21 mouse cellular contexts compared by ENCODE assay signal in the genomic region with DNA sequence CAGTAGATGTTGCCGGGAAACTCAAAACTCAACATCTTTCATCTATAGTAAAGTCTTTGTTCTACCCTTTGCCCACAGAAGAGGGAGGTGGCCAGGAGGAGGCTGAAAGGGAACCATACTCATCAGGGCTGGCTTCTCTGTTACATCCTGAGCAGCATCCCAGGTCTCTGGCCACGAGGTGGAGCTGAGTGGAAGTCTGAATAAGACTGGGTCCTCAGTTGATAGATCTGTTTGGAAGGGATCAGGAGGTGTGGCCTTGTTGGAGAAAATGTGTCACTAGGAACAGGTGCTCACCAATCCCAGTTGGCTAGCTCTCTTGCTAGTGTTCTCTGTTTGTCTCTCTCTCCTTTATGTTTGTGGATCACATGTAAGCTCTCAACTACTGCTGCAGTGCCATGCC. TPM values are rescaled to one million over a fixed set of nuclear protein-coding genes. Genes with fewer than 3 reads are reported as not detected.
A peak's percentile ranks its signal among the peaks of the same experiment; 100 is the strongest.
DNase-seq lines count a peak whose midpoint lies in the region; ATAC-seq and TF ChIP-seq lines count a peak whose summit lies in the region.
"Had no signal": no experiment of that assay in that cellular context is flagged by ENCODE, and none has a peak within 500 bp of the region (broad histone marks: within the 10 kb centered on the region; RNA-seq: fewer than 3 reads in every experiment).

No protein-coding gene starts in this region.

- H3K4me1 ChIP-seq in liver, embryonic 13.5 days (replicated peaks), result peaks cover 100% of the 10 kb centered on the region

- WGBS in liver, embryonic 13.5 days (ENCODE audit: insufficient replicate concordance), result 67% methylated on average over 2 of the region's 2 CpGs

- no peak for DNase-seq in layer of hippocampus, adult 2 months (ENCODE audit: low spot score in 2 of 2)
- DNase-seq in layer of hippocampus, adult 9-10 months (ENCODE audit: low spot score), result no peak
- peak; percentile 57 for DNase-seq in R1 (ENCODE audit: low read depth, low spot score)
- no peak for DNase-seq in liver, embryonic 13.5 days
- no peak for DNase-seq in MN1 (ENCODE audit: low spot score)
- DNase-seq in gastrocnemius, adult 8-10 months (ENCODE audit: low spot score in 2 of 2), result no peak
- DNase-seq: adrenal gland, adult 8-10 months; cerebellum, adult 11 months; cerebellum, adult 8-10 months; cerebellum, postnatal 14 days; embryo, embryonic 11 days; gastrocnemius, postnatal 14 days; heart, adult 2 months; heart, postnatal 36 days had no signal

- no peak overlapping the region for H3K27ac ChIP-seq in layer of hippocampus, adult 2 months
- H3K27ac ChIP-seq in liver, embryonic 13.5 days, result peak overlapping the region; percentile 99
- H3K27ac ChIP-seq: embryonic facial prominence, embryonic 15.5 days; forebrain, embryonic 10.5 days; heart, adult 2 months; hindbrain, postnatal 0 days had no signal

- no peak overlapping the region for H3K4me3 ChIP-seq in layer of hippocampus, adult 2 months
- no peak overlapping the region for H3K4me3 ChIP-seq in liver, embryonic 13.5 days (replicated peaks)
- H3K4me3 ChIP-seq: embryonic facial prominence, embryonic 15.5 days; erythroblast, embryonic 14.5 days; forebrain, embryonic 10.5 days; heart, adult 2 months had no signal

- H3K9ac ChIP-seq in liver, embryonic 13.5 days, result no peak overlapping the region; the same call in 1 of the 2 replicates
- H3K9ac ChIP-seq: embryonic facial prominence, embryonic 15.5 days had no signal

- no peaks in the 10 kb centered on the region for H3K27me3 ChIP-seq in liver, embryonic 13.5 days
- H3K27me3 ChIP-seq: embryonic facial prominence, embryonic 15.5 days had no signal

- H3K4me2 ChIP-seq in liver, embryonic 13.5 days, result no peak overlapping the region
- H3K4me2 ChIP-seq: embryonic facial prominence, embryonic 15.5 days; heart, embryonic 11.5 days had no signal

- no peaks in the 10 kb centered on the region for H3K9me3 ChIP-seq in liver, embryonic 13.5 days (replicated peaks)
- H3K9me3 ChIP-seq: embryonic facial prominence, embryonic 15.5 days; forebrain, embryonic 10.5 days; G1E had no signal

- ATAC-seq in liver, embryonic 13.5 days (ENCODE audit: low read depth), result no peak
- ATAC-seq: forebrain, embryonic 14.5 days; hindbrain, postnatal 0 days had no signal

- TF ChIP-seq CTCF in layer of hippocampus, adult 2 months (conservative IDR thresholded peaks at IDR 0.05), result 0 out of 2 replicates have a peak, but pooled peaks have one; percentile 11

- H3K36me3 ChIP-seq in liver, embryonic 13.5 days, result peaks cover 35% of the 10 kb centered on the region
- H3K36me3 ChIP-seq: embryonic facial prominence, embryonic 15.5 days; forebrain, embryonic 10.5 days had no signal

RNA-seq across cellular contexts. Expression of a gene that starts 10.0 kb away (rescaled TPM):
- 10 to 100 TPM; 61.2 to 66.1 TPM for total RNA-seq in layer of hippocampus, adult 2 months (2021)
- polyA plus RNA-seq in liver, embryonic 13.5 days (2015; fragmentation: Nextera tagmentation; extraction: Ambion mirVana), result 6.9 and 7.5 TPM in 2 replicates
- total RNA-seq in gastrocnemius, adult 8-10 months (2022), result 1 to 10 TPM; 4.8 to 7.0 (median 5.8) TPM

RNA-seq across cellular contexts. Expression of a gene that starts 14.0 kb away (rescaled TPM):
- 1 to 10 TPM; 9.1 to 9.9 TPM for total RNA-seq in layer of hippocampus, adult 2 months (2021)
- polyA plus RNA-seq in liver, embryonic 13.5 days (2015; fragmentation: Nextera tagmentation; extraction: Ambion mirVana), result 1.00 and 1.4 TPM in 2 replicates
- total RNA-seq in gastrocnemius, adult 8-10 months (2022), result under 1 TPM; 0.19 to 0.53 (median 0.42) TPM

RNA-seq across cellular contexts. Expression of a gene that starts 25.3 kb away (rescaled TPM):
- total RNA-seq in layer of hippocampus, adult 2 months (2021), result 1 to 10 TPM; 9.5 to 9.8 TPM
- 10.8 and 11.6 TPM in 2 replicates for polyA plus RNA-seq in liver, embryonic 13.5 days (2015; fragmentation: Nextera tagmentation; extraction: Ambion mirVana)
- total RNA-seq in gastrocnemius, adult 8-10 months (2022), result 1 to 10 TPM; 1.1 to 1.5 (median 1.3) TPM

RNA-seq across cellular contexts. Expression of a gene that starts 25.8 kb away (rescaled TPM):
- 1,000 to 10,000 TPM; 1,075 to 1,153 TPM for total RNA-seq in layer of hippocampus, adult 2 months (2021)
- 348 and 367 TPM in 2 replicates for polyA plus RNA-seq in liver, embryonic 13.5 days (2015; fragmentation: Nextera tagmentation; extraction: Ambion mirVana)
- 100 to 1,000 TPM; 152 to 173 (median 158) TPM for total RNA-seq in gastrocnemius, adult 8-10 months (2022)

RNA-seq across cellular contexts. Expression of a gene that starts 31.8 kb away (rescaled TPM):
- total RNA-seq in layer of hippocampus, adult 2 months (2021), result 10 to 100 TPM; 43.1 to 45.3 TPM
- polyA plus RNA-seq in liver, embryonic 13.5 days (2015; fragmentation: Nextera tagmentation; extraction: Ambion mirVana), result 18.6 and 20.8 TPM in 2 replicates
- 10 to 100 TPM in 2 of 4 experiments, 1 to 10 TPM in 2; 9.4 to 12.8 (median 10.3) TPM for total RNA-seq in gastrocnemius, adult 8-10 months (2022)

Comparison
In these comparisons a context has a peak if more than half of its experiments do, and no peak if none do; other contexts are left out.
1. RNA of a gene that starts 10.0 kb away (total RNA-seq): 61.2 to 66.1 TPM in layer of hippocampus, adult 2 months; 4.8 to 7.0 TPM in gastrocnemius, adult 8-10 months; every median in the first group is over 4 times any median in the second.
2. RNA of a gene that starts 14.0 kb away (total RNA-seq): 9.1 to 9.9 TPM in layer of hippocampus, adult 2 months; 0.19 to 0.53 TPM in gastrocnemius, adult 8-10 months; every median in the first group is over 4 times any median in the second.
3. RNA of a gene that starts 25.3 kb away (total RNA-seq): 9.5 to 9.8 TPM in layer of hippocampus, adult 2 months; 1.1 to 1.5 TPM in gastrocnemius, adult 8-10 months; every median in the first group is over 4 times any median in the second.